Mouse (Mus musculus) bone marrow macrophage, adult 2 months (primary cell): ENCODE measurements around the gene Kat5.

Experiments used
- CTCF ChIP-seq: IDR thresholded peaks from 2 replicates; pipeline ENCODE4 v1.5.1; 2012; ENCODE audit warnings: low read depth, mild to moderate bottlenecking, low read length, moderate library complexity
- POLR2A ChIP-seq: IDR thresholded peaks from 2 replicates; pipeline ENCODE4 v1.6.1; 2012; ENCODE audit warnings: mild to moderate bottlenecking, low read depth, low read length, borderline replicate concordance

GRCm38 (mm10) chr19:5638416-5639005 lies 28.5 kb upstream of the Kat5 start:
- TF ChIP-seq POLR2A (no peak), CTCF (no peak)
